Mouse (Mus musculus): ENCODE data around the gene Sdhaf2. TPM values are rescaled to one million over a fixed set of nuclear protein-coding genes. Genes with fewer than 3 reads are reported as not detected.
A peak's percentile ranks its signal among the peaks of the same experiment; 100 is the strongest.

Sdhaf2 gene
- polyA plus RNA-seq, 1 experiment = 66.4 TPM

- no peak overlapping the region for H3K4me3 ChIP-seq (ENCODE audit: insufficient read depth, low read length)
- no peak for TF ChIP-seq CTCF (IDR thresholded peaks at IDR 0.05; ENCODE audit: borderline replicate concordance, insufficient read depth, low read length)
- no peak for TF ChIP-seq POLR2A (IDR thresholded peaks at IDR 0.05; ENCODE audit: low read depth, low read length)
- H3K4me1 ChIP-seq (ENCODE audit: control insufficient read depth, insufficient read depth, low read length) = no peaks in the 10 kb centered on the region
- no peak overlapping the region for H3K27ac ChIP-seq (ENCODE audit: insufficient read depth, low read length)
Measured at GRCm38 (mm10) chr19:10469171-10469658, 56.7 kb downstream of the Sdhaf2 start.

GRCm38 (mm10) chr19:10464427-10464826 is 61.5 kb downstream of the Sdhaf2 start:
- TF ChIP-seq POLR2A (IDR thresholded peaks at IDR 0.05; ENCODE audit: low read depth, low read length) (no peak), CTCF (IDR thresholded peaks at IDR 0.05; ENCODE audit: borderline replicate concordance, insufficient read depth, low read length) (no peak)

GRCm38 (mm10) chr19:10461584-10461983 is 64.4 kb downstream of the Sdhaf2 start:
- Histone ChIP-seq H3K4me1 (ENCODE audit: control insufficient read depth, insufficient read depth, low read length) (0 out of 2 replicates have a peak, but pooled peaks cover 2% of the 10 kb centered on the region), H3K27ac (ENCODE audit: insufficient read depth, low read length) (no peak overlapping the region), H3K4me3 (ENCODE audit: insufficient read depth, low read length) (no peak overlapping the region)
- TF ChIP-seq CTCF (IDR thresholded peaks at IDR 0.05; ENCODE audit: borderline replicate concordance, insufficient read depth, low read length) (no peak), POLR2A (IDR thresholded peaks at IDR 0.05; ENCODE audit: low read depth, low read length) (no peak)

More at GRCm38 (mm10) chr19:10464427-10464826, 61.5 kb downstream of the Sdhaf2 start:
- no peaks in the 10 kb centered on the region for H3K4me1 ChIP-seq (ENCODE audit: control insufficient read depth, insufficient read depth, low read length)
- no peak overlapping the region for H3K27ac ChIP-seq (ENCODE audit: insufficient read depth, low read length)
- H3K4me3 ChIP-seq (ENCODE audit: insufficient read depth, low read length) = no peak overlapping the region

GRCm38 (mm10) chr19:10459907-10460306 is 66.0 kb downstream of the Sdhaf2 start:
- TF ChIP-seq POLR2A (IDR thresholded peaks at IDR 0.05; ENCODE audit: low read depth, low read length) = no peak
- no peak for TF ChIP-seq CTCF (IDR thresholded peaks at IDR 0.05; ENCODE audit: borderline replicate concordance, insufficient read depth, low read length)
- Histone ChIP-seq H3K4me3 (ENCODE audit: insufficient read depth, low read length) (no peak overlapping the region), H3K4me1 (ENCODE audit: control insufficient read depth, insufficient read depth, low read length) (0 out of 2 replicates have a peak, but pooled peaks cover 2% of the 10 kb centered on the region), H3K27ac (ENCODE audit: insufficient read depth, low read length) (no peak overlapping the region)

- Histone ChIP-seq H3K4me1 (ENCODE audit: control insufficient read depth, insufficient read depth, low read length) (0 out of 2 replicates have a peak, but pooled peaks cover 2% of the 10 kb centered on the region), H3K4me3 (ENCODE audit: insufficient read depth, low read length) (no peak overlapping the region), H3K27ac (ENCODE audit: insufficient read depth, low read length) (no peak overlapping the region)
- TF ChIP-seq CTCF (IDR thresholded peaks at IDR 0.05; ENCODE audit: borderline replicate concordance, insufficient read depth, low read length) (no peak), POLR2A (IDR thresholded peaks at IDR 0.05; ENCODE audit: low read depth, low read length) (no peak)
Measured at GRCm38 (mm10) chr19:10458096-10458495, 67.8 kb downstream of the Sdhaf2 start.

- no peak overlapping the region for H3K4me3 ChIP-seq (ENCODE audit: insufficient read depth, low read length)
- 0 out of 2 replicates have a peak, but pooled peaks cover 2% of the 10 kb centered on the region for H3K4me1 ChIP-seq (ENCODE audit: control insufficient read depth, insufficient read depth, low read length)
- H3K27ac ChIP-seq (ENCODE audit: insufficient read depth, low read length) = no peak overlapping the region
- TF ChIP-seq CTCF (IDR thresholded peaks at IDR 0.05; ENCODE audit: borderline replicate concordance, insufficient read depth, low read length) (no peak), POLR2A (IDR thresholded peaks at IDR 0.05; ENCODE audit: low read depth, low read length) (peak; percentile 62; the same call in 1 of the 2 replicates)
Measured at GRCm38 (mm10) chr19:10457484-10457800, 68.5 kb downstream of the Sdhaf2 start.

- 0 out of 2 replicates have a peak, but pooled peaks have one; percentile 10 for TF ChIP-seq CTCF (IDR thresholded peaks at IDR 0.05; ENCODE audit: borderline replicate concordance, insufficient read depth, low read length)
- no peak for TF ChIP-seq POLR2A (IDR thresholded peaks at IDR 0.05; ENCODE audit: low read depth, low read length)
- H3K4me3 ChIP-seq (ENCODE audit: insufficient read depth, low read length) = peak within 1 kb of the TSS; percentile 18
- 0 out of 2 replicates have a peak, but pooled peaks cover 2% of the 10 kb centered on the region for H3K4me1 ChIP-seq (ENCODE audit: control insufficient read depth, insufficient read depth, low read length)
- H3K27ac ChIP-seq (ENCODE audit: insufficient read depth, low read length) = no peak within 1 kb of the TSS
Measured at GRCm38 (mm10) chr19:10456752-10457483, 69.0 kb downstream of the Sdhaf2 start, which contains the start of gene Lrrc10b. Gene Lrrc10b, minus strand, starts transcription at chr19:10457473.

GRCm38 (mm10) chr19:10455437-10455806 is 70.5 kb downstream of the Sdhaf2 start:
- Histone ChIP-seq H3K4me1 (ENCODE audit: control insufficient read depth, insufficient read depth, low read length) (0 out of 2 replicates have a peak, but pooled peaks cover 2% of the 10 kb centered on the region), H3K4me3 (ENCODE audit: insufficient read depth, low read length) (no peak overlapping the region), H3K27ac (ENCODE audit: insufficient read depth, low read length) (no peak overlapping the region)
- TF ChIP-seq CTCF (IDR thresholded peaks at IDR 0.05; ENCODE audit: borderline replicate concordance, insufficient read depth, low read length) = no peak
- TF ChIP-seq POLR2A (IDR thresholded peaks at IDR 0.05; ENCODE audit: low read depth, low read length) = no peak

- 0 out of 2 replicates have a peak, but pooled peaks cover 3% of the 10 kb centered on the region for H3K4me1 ChIP-seq (ENCODE audit: control insufficient read depth, insufficient read depth, low read length)
- no peak overlapping the region for H3K27ac ChIP-seq (ENCODE audit: insufficient read depth, low read length)
- TF ChIP-seq POLR2A (IDR thresholded peaks at IDR 0.05; ENCODE audit: low read depth, low read length) = no peak
- TF ChIP-seq CTCF (IDR thresholded peaks at IDR 0.05; ENCODE audit: borderline replicate concordance, insufficient read depth, low read length) = no peak
- H3K4me3 ChIP-seq (ENCODE audit: insufficient read depth, low read length) = no peak overlapping the region
Measured at GRCm38 (mm10) chr19:10454718-10455436, 71.1 kb downstream of the Sdhaf2 start.

Other genes starting within 250 kb of the Sdhaf2 start
- 5.8 and 7.6 TPM in 2 replicates for gene Dagla, start 221.3 kb downstream of the Sdhaf2 start, polyA plus RNA-seq (2011; ENCODE audit: insufficient read length, low read depth, missing spikeins)
- gene Syt7, start 137.1 kb downstream of the Sdhaf2 start, polyA plus RNA-seq (2011; ENCODE audit: insufficient read length, low read depth, missing spikeins) = 0.35 and 0.38 TPM in 2 replicates
- not detected in 2 replicates for gene Lrrc10b, start 68.7 kb downstream of the Sdhaf2 start, polyA plus RNA-seq (2011; ENCODE audit: insufficient read length, low read depth, missing spikeins)
- gene Ppp1r32, start 43.2 kb downstream of the Sdhaf2 start, polyA plus RNA-seq (2011; ENCODE audit: insufficient read length, low read depth, missing spikeins) = not detected in 2 replicates
- 50.6 and 70.6 TPM in 2 replicates for gene Cpsf7, start 876 bp downstream of the Sdhaf2 start, polyA plus RNA-seq (2011; ENCODE audit: insufficient read length, low read depth, missing spikeins)
- gene Tmem216, start 30.1 kb upstream of the Sdhaf2 start, polyA plus RNA-seq (2011; ENCODE audit: insufficient read length, low read depth, missing spikeins) = 13.0 and 15.6 TPM in 2 replicates
- gene Cyb561a3, start 51.0 kb upstream of the Sdhaf2 start, polyA plus RNA-seq (2011; ENCODE audit: insufficient read length, low read depth, missing spikeins) = 19.7 and 20.5 TPM in 2 replicates
- 21.1 and 22.8 TPM in 2 replicates for gene Tmem138, start 51.2 kb upstream of the Sdhaf2 start, polyA plus RNA-seq (2011; ENCODE audit: insufficient read length, low read depth, missing spikeins)
- 545 and 617 TPM in 2 replicates for gene Ddb1, start 79.2 kb upstream of the Sdhaf2 start, polyA plus RNA-seq (2011; ENCODE audit: insufficient read length, low read depth, missing spikeins)
- gene Tkfc, start 79.5 kb upstream of the Sdhaf2 start, polyA plus RNA-seq (2011; ENCODE audit: insufficient read length, low read depth, missing spikeins) = 19.8 and 24.0 TPM in 2 replicates
- gene Vwce, start 108.1 kb upstream of the Sdhaf2 start, polyA plus RNA-seq (2011; ENCODE audit: insufficient read length, low read depth, missing spikeins) = 0.70 and 1.1 TPM in 2 replicates
- not detected in 2 replicates for gene Pga5, start 151.9 kb upstream of the Sdhaf2 start, polyA plus RNA-seq (2011; ENCODE audit: insufficient read length, low read depth, missing spikeins)
- gene Vps37c, start 162.6 kb upstream of the Sdhaf2 start, polyA plus RNA-seq (2011; ENCODE audit: insufficient read length, low read depth, missing spikeins) = 14.8 and 18.0 TPM in 2 replicates
- gene Cd5, start 212.9 kb upstream of the Sdhaf2 start, polyA plus RNA-seq (2011; ENCODE audit: insufficient read length, low read depth, missing spikeins) = not detected in 2 replicates

Measured in embryonic fibroblast, embryonic 13.5 days (primary cell).